Mouse (Mus musculus) left cerebral cortex, postnatal 36 days (tissue): ENCODE measurements around the gene Ifnlr1. TPM values are rescaled to one million over a fixed set of nuclear protein-coding genes. Genes with fewer than 3 reads are reported as not detected.
A peak's percentile ranks its signal among the peaks of the same experiment; 100 is the strongest.
"Not testable (repeated sequence)": the region's sequence is repeated elsewhere in the genome, so short reads cannot be mapped to it uniquely, and the experiment has no call there.

Source experiments
- DNase-seq, 2 experiments: peaks; one replicate each; pipeline ENCODE4 v3.0.0; 2021 to 2022; ENCODE audit warnings: low spot score in 2 of 2, mixed read lengths in 1 of 2
- intact Hi-C: fragments of 180-260 bp; cut with DNase I; formaldehyde crosslinking; loops from one replicate; pipeline ENCODE4 v1.15.1; 2025
- total RNA-seq, 2 experiments: library from RNA; stranded (reverse); gene quantifications; 2 replicates each; pipeline ENCODE4 v1.2.3; 2021

Ifnlr1 gene
- total RNA-seq = under 1 TPM; 0.20 to 0.36 TPM

GRCm38 (mm10) chr4:135685906-135686567, at the start of gene Ifnlr1:
Ifnlr1 (plus strand) TSS chr4:135686287.
- DNase-seq = peak; percentile 43 to 60
- intact Hi-C loops = no loop called here

- DNase-seq, intact Hi-C loops: not testable (repeated sequence)
Observed at GRCm38 (mm10) chr4:135641302-135642079, 44.6 kb upstream of the Ifnlr1 start.

GRCm38 (mm10) chr4:135645022-135645637, 41.0 kb upstream of the Ifnlr1 start:
- DNase-seq = no peak
- intact Hi-C loops = no loop called here

GRCm38 (mm10) chr4:135652966-135653607, 33.0 kb upstream of the Ifnlr1 start:
- no peak for DNase-seq
- intact Hi-C loops = no loop called here

- intact Hi-C loops = no loop called here
Observed at GRCm38 (mm10) chr4:135653956-135654355, 32.1 kb upstream of the Ifnlr1 start.

GRCm38 (mm10) chr4:135655499-135655898, 30.6 kb upstream of the Ifnlr1 start:
- no peak for DNase-seq
- intact Hi-C loops = no loop called here

More at GRCm38 (mm10) chr4:135653956-135654355, 32.1 kb upstream of the Ifnlr1 start:
- DNase-seq = no peak

GRCm38 (mm10) chr4:135656094-135656589, 29.9 kb upstream of the Ifnlr1 start:
- DNase-seq = no peak
- intact Hi-C loops = no loop called here

- DNase-seq = no peak
- intact Hi-C loops = no loop called here
Observed at GRCm38 (mm10) chr4:135658484-135658883, 27.6 kb upstream of the Ifnlr1 start.

GRCm38 (mm10) chr4:135658899-135659298, 27.2 kb upstream of the Ifnlr1 start:
- intact Hi-C loops = no loop called here
- no peak for DNase-seq

- intact Hi-C loops = loop anchor here (10.0 kb wide), 1 partner anchor 276 kb away; no protein-coding TSS in a partner anchor
- DNase-seq = no peak
Observed at GRCm38 (mm10) chr4:135661082-135661809, 24.8 kb upstream of the Ifnlr1 start.

- no peak for DNase-seq
- intact Hi-C loops = loop anchor here (10.0 kb wide), 1 partner anchor 277 kb away; no protein-coding TSS in a partner anchor
Observed at GRCm38 (mm10) chr4:135661994-135662393, 24.1 kb upstream of the Ifnlr1 start.

GRCm38 (mm10) chr4:135664656-135665055, 21.4 kb upstream of the Ifnlr1 start:
- no peak for DNase-seq
- intact Hi-C loops = loop anchor here (5.0 to 10.0 kb wide), 2 partner anchors 92 to 280 kb away; partner anchors contain the start of gene Grhl3

- intact Hi-C loops = loop anchor here (2.0 to 10.0 kb wide), 3 partner anchors 94 to 282 kb away; partner anchors contain the start of gene Grhl3
- DNase-seq = no peak
Observed at GRCm38 (mm10) chr4:135666192-135666975, 19.7 kb upstream of the Ifnlr1 start.

GRCm38 (mm10) chr4:135667266-135667844, 18.7 kb upstream of the Ifnlr1 start:
- intact Hi-C loops = loop anchor here (1.0 to 10.0 kb wide), 4 partner anchors 95 to 283 kb away; partner anchors contain the start of gene Grhl3
- DNase-seq = no peak

GRCm38 (mm10) chr4:135673507-135673906, 12.6 kb upstream of the Ifnlr1 start:
- intact Hi-C loops = no loop called here
- DNase-seq = no peak

- no peak for DNase-seq
- intact Hi-C loops = no loop called here
Observed at GRCm38 (mm10) chr4:135674993-135675392, 11.1 kb upstream of the Ifnlr1 start.

GRCm38 (mm10) chr4:135676476-135676875, 9.6 kb upstream of the Ifnlr1 start:
- no peak for DNase-seq
- intact Hi-C loops = no loop called here

GRCm38 (mm10) chr4:135679316-135679715, 6.8 kb upstream of the Ifnlr1 start:
- intact Hi-C loops = no loop called here
- no peak for DNase-seq
